Mouse (Mus musculus): ENCODE measurements at regions not wholly inside any gene's neighbourhood (a gene's known extent, or its start where the extent isn't known, plus 50 kb on each side); places are given as distances from the start of the nearest gene placed in this dataset.

DNA sequence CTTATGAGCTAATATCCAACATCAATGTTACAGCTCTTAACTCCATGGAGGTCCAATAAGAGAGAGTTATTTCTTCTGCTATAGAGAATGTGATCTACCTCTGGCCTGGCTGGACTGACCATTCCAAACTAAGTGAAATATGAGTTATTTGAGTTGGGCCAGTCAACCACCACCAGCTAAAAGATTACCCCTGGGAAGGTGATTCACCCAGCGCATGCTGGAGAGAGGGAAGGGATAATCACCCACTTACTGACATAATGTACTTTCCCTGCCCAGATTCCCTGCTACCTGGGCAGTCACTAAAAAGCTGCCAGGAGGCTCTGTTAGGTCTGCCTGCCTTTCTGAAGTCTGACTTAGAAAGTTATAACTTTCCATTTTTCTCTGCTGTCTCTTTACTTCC lies 216.8 kb downstream of the Hhipl2 start:
- Histone ChIP-seq H3K4me3 (ENCODE audit: low read depth, low read length) (no peak overlapping the region), H3K4me1 (ENCODE audit: insufficient read depth, low read depth, low read length) (no peaks in the 10 kb centered on the region), H3K9me3 (replicated peaks) (peaks cover 25% of the 10 kb centered on the region), H3K36me3 (replicated peaks) (no peaks in the 10 kb centered on the region), H3K27me3 (ENCODE audit: insufficient read depth, low read length) (no peaks in the 10 kb centered on the region)
- ATAC-seq (ENCODE audit: extremely low read depth, insufficient number of reproducible peaks, low FRiP score, poor library complexity, severe bottlenecking) (no peak), DNase-seq (ENCODE audit: low spot score) (no peak)
- TF ChIP-seq CTCF (IDR thresholded peaks at IDR 0.05; ENCODE audit: low read depth, low read length), result no peak
- no peak for TF ChIP-seq POLR2AphosphoS5 (IDR thresholded peaks at IDR 0.05; ENCODE audit: insufficient replicate concordance, low read depth, low read length)
- no peak for TF ChIP-seq GATA2 (IDR thresholded peaks at IDR 0.05; ENCODE audit: borderline replicate concordance, low read depth, low read length)
- TF ChIP-seq TAL1 (conservative IDR thresholded peaks at IDR 0.05; ENCODE audit: low read depth, low read length), result no peak
- TF ChIP-seq GATA1 (IDR thresholded peaks at IDR 0.05; ENCODE audit: borderline replicate concordance, low read length), result no peak

DNA sequence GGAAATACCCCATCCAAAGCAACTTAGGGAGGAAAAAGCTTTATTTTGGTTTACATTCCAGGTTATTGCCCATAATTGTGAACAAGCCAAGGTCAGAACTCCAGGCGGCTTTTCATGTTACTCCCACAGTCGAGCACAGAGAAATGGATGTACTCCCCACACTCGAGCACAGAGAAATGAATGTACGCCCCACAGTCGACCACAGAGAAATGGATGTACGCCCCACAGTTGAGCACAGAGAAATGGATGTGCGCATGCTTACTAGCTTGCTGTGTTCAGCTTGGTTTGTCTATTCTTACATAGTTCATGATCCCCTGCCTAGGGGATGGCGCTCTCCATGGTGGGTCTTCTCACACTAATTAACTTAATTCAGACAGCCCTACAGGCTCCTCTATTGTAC lies 219.2 kb downstream of the Hhipl2 start:
- TF ChIP-seq GATA2 (IDR thresholded peaks at IDR 0.05; ENCODE audit: borderline replicate concordance, low read depth, low read length) (no peak), TAL1 (conservative IDR thresholded peaks at IDR 0.05; ENCODE audit: low read depth, low read length) (no peak), POLR2AphosphoS5 (IDR thresholded peaks at IDR 0.05; ENCODE audit: insufficient replicate concordance, low read depth, low read length) (no peak), GATA1 (IDR thresholded peaks at IDR 0.05; ENCODE audit: borderline replicate concordance, low read length) (no peak), CTCF (IDR thresholded peaks at IDR 0.05; ENCODE audit: low read depth, low read length) (no peak)
- ATAC-seq (ENCODE audit: extremely low read depth, insufficient number of reproducible peaks, low FRiP score, poor library complexity, severe bottlenecking) (no peak), DNase-seq (ENCODE audit: low spot score) (no peak)
- Histone ChIP-seq H3K36me3 (replicated peaks) (no peaks in the 10 kb centered on the region), H3K27me3 (ENCODE audit: insufficient read depth, low read length) (no peaks in the 10 kb centered on the region), H3K4me3 (ENCODE audit: low read depth, low read length) (no peak overlapping the region), H3K4me1 (ENCODE audit: insufficient read depth, low read depth, low read length) (no peaks in the 10 kb centered on the region), H3K9me3 (replicated peaks) (peaks cover 33% of the 10 kb centered on the region)

DNA sequence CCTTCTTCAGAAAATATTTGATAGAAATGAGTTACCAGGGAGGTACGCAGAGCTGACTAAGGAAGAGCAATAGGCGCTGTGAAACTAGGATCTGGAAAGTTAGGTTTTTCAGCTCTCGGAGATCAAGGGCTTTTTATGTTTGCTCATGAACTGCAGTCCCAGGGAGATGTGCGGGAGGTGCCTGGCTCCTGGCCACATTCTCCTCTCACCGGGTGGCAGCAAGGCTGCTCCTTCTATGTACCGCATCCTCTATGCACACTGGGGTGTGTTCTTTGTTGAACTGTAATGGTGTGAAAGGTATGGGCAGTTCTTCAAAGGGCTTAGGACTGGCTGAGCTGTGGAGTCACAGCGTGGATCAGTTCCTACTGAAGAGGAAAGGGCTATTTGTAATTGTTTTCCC lies 221.3 kb downstream of the Hhipl2 start:
- Histone ChIP-seq H3K9me3 (replicated peaks) (peaks cover 35% of the 10 kb centered on the region), H3K27me3 (ENCODE audit: insufficient read depth, low read length) (no peaks in the 10 kb centered on the region), H3K4me3 (ENCODE audit: low read depth, low read length) (no peak overlapping the region), H3K4me1 (ENCODE audit: insufficient read depth, low read depth, low read length) (no peaks in the 10 kb centered on the region), H3K36me3 (replicated peaks) (no peaks in the 10 kb centered on the region)
- ATAC-seq (ENCODE audit: extremely low read depth, insufficient number of reproducible peaks, low FRiP score, poor library complexity, severe bottlenecking), result no peak
- TF ChIP-seq GATA1 (IDR thresholded peaks at IDR 0.05; ENCODE audit: borderline replicate concordance, low read length) (no peak), CTCF (IDR thresholded peaks at IDR 0.05; ENCODE audit: low read depth, low read length) (no peak), POLR2AphosphoS5 (IDR thresholded peaks at IDR 0.05; ENCODE audit: insufficient replicate concordance, low read depth, low read length) (no peak), GATA2 (IDR thresholded peaks at IDR 0.05; ENCODE audit: borderline replicate concordance, low read depth, low read length) (no peak), TAL1 (conservative IDR thresholded peaks at IDR 0.05; ENCODE audit: low read depth, low read length) (no peak)
- DNase-seq (ENCODE audit: low spot score), result no peak

DNA sequence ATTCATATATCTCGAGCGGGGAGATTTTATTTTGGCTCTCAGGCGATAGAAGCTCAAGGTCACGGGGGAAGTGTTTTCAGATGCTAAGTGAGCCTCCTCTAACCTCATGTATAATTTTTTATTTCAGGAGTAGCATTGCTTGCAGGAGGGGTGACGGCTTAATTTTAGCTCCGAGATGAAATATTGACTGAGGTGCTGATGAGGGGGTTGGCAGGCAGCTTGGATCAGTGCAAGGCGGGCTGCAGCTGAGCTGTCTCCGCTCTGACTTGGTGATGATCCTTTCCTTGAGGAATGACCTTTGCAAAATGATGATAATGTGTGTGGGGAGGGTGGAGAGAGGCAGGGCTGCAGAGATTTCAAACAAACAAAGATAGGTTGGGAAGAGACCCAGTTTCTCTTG lies 222.6 kb downstream of the Hhipl2 start:
- H3K4me3 ChIP-seq (ENCODE audit: low read depth, low read length), result no peak overlapping the region
- H3K36me3 ChIP-seq (replicated peaks), result no peaks in the 10 kb centered on the region
- H3K27me3 ChIP-seq (ENCODE audit: insufficient read depth, low read length), result no peaks in the 10 kb centered on the region
- H3K9me3 ChIP-seq (replicated peaks), result peaks cover 35% of the 10 kb centered on the region
- ATAC-seq (ENCODE audit: extremely low read depth, insufficient number of reproducible peaks, low FRiP score, poor library complexity, severe bottlenecking), result no peak
- no peak for TF ChIP-seq POLR2AphosphoS5 (IDR thresholded peaks at IDR 0.05; ENCODE audit: insufficient replicate concordance, low read depth, low read length)
- no peak for TF ChIP-seq GATA2 (IDR thresholded peaks at IDR 0.05; ENCODE audit: borderline replicate concordance, low read depth, low read length)
- no peak for TF ChIP-seq CTCF (IDR thresholded peaks at IDR 0.05; ENCODE audit: low read depth, low read length)
- no peak for TF ChIP-seq GATA1 (IDR thresholded peaks at IDR 0.05; ENCODE audit: borderline replicate concordance, low read length)
- no peak for TF ChIP-seq TAL1 (conservative IDR thresholded peaks at IDR 0.05; ENCODE audit: low read depth, low read length)
- DNase-seq (ENCODE audit: low spot score), result no peak
- no peaks in the 10 kb centered on the region for H3K4me1 ChIP-seq (ENCODE audit: insufficient read depth, low read depth, low read length)

DNA sequence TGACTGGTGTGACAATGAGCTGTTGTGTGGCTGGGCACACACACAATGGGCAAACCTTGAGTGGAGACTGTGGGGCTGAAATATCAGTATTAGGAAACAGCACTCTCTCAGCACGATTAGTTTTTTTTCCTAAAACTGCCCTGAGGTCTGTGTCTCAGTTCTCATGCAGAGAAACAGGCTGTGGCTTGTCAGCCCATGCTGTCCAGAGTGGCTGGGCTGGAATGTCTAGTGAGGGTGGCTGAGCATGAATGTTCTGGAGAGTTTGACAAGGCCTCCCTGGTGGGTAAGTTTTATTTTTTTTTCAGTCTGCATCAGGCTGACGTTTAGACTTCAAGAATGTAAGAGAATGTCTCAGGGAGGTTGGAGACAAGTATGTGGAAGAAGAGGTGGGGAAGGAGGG lies 226.0 kb downstream of the Hhipl2 start:
- Histone ChIP-seq H3K4me3 (ENCODE audit: low read depth, low read length) (no peak overlapping the region), H3K4me1 (ENCODE audit: insufficient read depth, low read depth, low read length) (no peaks in the 10 kb centered on the region), H3K9me3 (replicated peaks) (peaks cover 23% of the 10 kb centered on the region), H3K36me3 (replicated peaks) (no peaks in the 10 kb centered on the region), H3K27me3 (ENCODE audit: insufficient read depth, low read length) (no peaks in the 10 kb centered on the region)
- no peak for DNase-seq (ENCODE audit: low spot score)
- ATAC-seq (ENCODE audit: extremely low read depth, insufficient number of reproducible peaks, low FRiP score, poor library complexity, severe bottlenecking), result no peak
- TF ChIP-seq GATA1 (IDR thresholded peaks at IDR 0.05; ENCODE audit: borderline replicate concordance, low read length) (no peak), POLR2AphosphoS5 (IDR thresholded peaks at IDR 0.05; ENCODE audit: insufficient replicate concordance, low read depth, low read length) (no peak), TAL1 (conservative IDR thresholded peaks at IDR 0.05; ENCODE audit: low read depth, low read length) (no peak), GATA2 (IDR thresholded peaks at IDR 0.05; ENCODE audit: borderline replicate concordance, low read depth, low read length) (no peak), CTCF (IDR thresholded peaks at IDR 0.05; ENCODE audit: low read depth, low read length) (no peak)

DNA sequence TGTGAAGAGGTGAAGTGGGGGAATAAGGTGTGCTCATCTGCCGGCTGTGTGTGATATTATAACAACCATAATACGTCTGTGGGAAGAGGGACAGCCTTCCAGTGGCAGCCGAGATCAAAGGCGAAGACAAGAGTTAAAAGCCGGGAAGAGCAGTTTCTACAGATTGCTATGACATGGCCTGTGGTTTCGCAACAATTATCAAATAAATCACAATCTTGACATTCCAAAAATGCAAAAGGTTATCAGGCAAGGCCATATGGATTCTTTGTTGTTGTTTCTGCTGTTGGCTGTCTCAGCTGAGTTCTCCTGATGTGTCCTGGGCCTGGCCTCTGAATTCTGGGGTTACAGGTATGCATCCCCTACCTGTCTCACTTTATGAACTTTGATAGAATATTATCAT lies 235.9 kb downstream of the Hhipl2 start:
- no peak for TF ChIP-seq POLR2AphosphoS5 (IDR thresholded peaks at IDR 0.05; ENCODE audit: insufficient replicate concordance, low read depth, low read length)
- no peak for TF ChIP-seq CTCF (IDR thresholded peaks at IDR 0.05; ENCODE audit: low read depth, low read length)
- no peak for TF ChIP-seq TAL1 (conservative IDR thresholded peaks at IDR 0.05; ENCODE audit: low read depth, low read length)
- TF ChIP-seq GATA2 (IDR thresholded peaks at IDR 0.05; ENCODE audit: borderline replicate concordance, low read depth, low read length), result no peak
- no peak for TF ChIP-seq GATA1 (IDR thresholded peaks at IDR 0.05; ENCODE audit: borderline replicate concordance, low read length)
- no peak for ATAC-seq (ENCODE audit: extremely low read depth, insufficient number of reproducible peaks, low FRiP score, poor library complexity, severe bottlenecking)
- Histone ChIP-seq H3K36me3 (replicated peaks) (no peaks in the 10 kb centered on the region), H3K4me3 (ENCODE audit: low read depth, low read length) (no peak overlapping the region), H3K9me3 (replicated peaks) (peaks cover 40% of the 10 kb centered on the region), H3K27me3 (ENCODE audit: insufficient read depth, low read length) (no peaks in the 10 kb centered on the region), H3K4me1 (ENCODE audit: insufficient read depth, low read depth, low read length) (no peaks in the 10 kb centered on the region)
- DNase-seq (ENCODE audit: low spot score), result no peak
